Mouse (Mus musculus): Measurements from ENCODE around the gene Serpinb5. TPM values are rescaled to one million over a fixed set of nuclear protein-coding genes. Genes with fewer than 3 reads are reported as not detected.

Serpinb5 gene
- total RNA-seq, 4 experiments from 2014 or later, result not detected

Other genes starting within 250 kb of the Serpinb5 start
- 10 to 100 TPM; 12.1 to 16.1 (median 13.3) TPM for gene Bcl2, start 146.9 kb upstream of the Serpinb5 start, total RNA-seq (2022)
- gene Kdsr, start 101.4 kb upstream of the Serpinb5 start, total RNA-seq (2022), result 10 to 100 TPM; 26.3 to 28.6 (median 28.1) TPM
- 10 to 100 TPM; 48.8 to 60.1 (median 57.2) TPM for gene Vps4b, start 64.4 kb upstream of the Serpinb5 start, total RNA-seq (2022)
- gene Serpinb12, start 73.3 kb downstream of the Serpinb5 start, total RNA-seq (2022), result under 1 TPM in 2 of 4 experiments, not detected in 2; 0.21 to 0.30 TPM
- gene Serpinb13, start 119.8 kb downstream of the Serpinb5 start, total RNA-seq (2022), result not detected
- not detected for gene Serpinb3a, start 191.1 kb downstream of the Serpinb5 start, total RNA-seq (2022)
- gene Serpinb3d, start 222.3 kb downstream of the Serpinb5 start, total RNA-seq (2022), result not detected

Data from left cerebral cortex, adult 8-10 months (tissue).